Mouse (Mus musculus) left cerebral cortex, postnatal 4 days (tissue): Measurements from ENCODE around the gene Grap2. TPM values are rescaled to one million over a fixed set of nuclear protein-coding genes. Genes with fewer than 3 reads are reported as not detected.

ENCODE experiments used
- DNase-seq: peaks from one replicate; pipeline ENCODE4 v3.0.0-alpha.2; 2022
- intact Hi-C: fragments of 180-260 bp; cut with DNase I; formaldehyde crosslinking; loops from one replicate; pipeline ENCODE4 v1.15.1; 2025
- total RNA-seq, 2 experiments: library from RNA; stranded (reverse); gene quantifications; 2 replicates each; pipeline ENCODE4 v1.2.3; 2021

Gene Grap2
- total RNA-seq, 2 experiments from 2014 or later, result 0.32 to 0.34 TPM

DNA sequence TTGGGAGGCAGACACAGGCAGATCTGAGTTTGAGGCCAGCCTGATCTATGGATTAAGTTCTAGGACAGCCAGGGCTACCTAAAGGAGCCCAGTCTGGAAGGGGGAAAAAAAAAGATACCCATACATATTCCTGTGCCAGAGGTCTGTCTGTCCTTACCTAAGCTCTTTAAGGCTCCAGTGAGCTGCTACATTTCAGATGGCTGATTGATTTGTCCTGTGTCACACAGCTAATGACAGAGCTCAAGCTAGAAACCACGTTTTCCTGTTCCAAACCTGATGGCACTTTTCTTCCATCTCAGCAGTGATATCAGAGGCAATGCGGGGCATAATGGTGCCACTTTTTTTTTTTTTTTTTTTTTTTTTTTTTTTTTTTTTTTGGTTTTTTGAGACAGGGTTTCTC is 58.9 kb downstream of the Grap2 start:
- intact Hi-C loops, result no loop called here
- no peak for DNase-seq

- intact Hi-C loops, result no loop called here
- DNase-seq, result no peak
These were observed 60.0 kb downstream of the Grap2 start for GRCm38 (mm10) chr15:80632280-80632893.

DNA sequence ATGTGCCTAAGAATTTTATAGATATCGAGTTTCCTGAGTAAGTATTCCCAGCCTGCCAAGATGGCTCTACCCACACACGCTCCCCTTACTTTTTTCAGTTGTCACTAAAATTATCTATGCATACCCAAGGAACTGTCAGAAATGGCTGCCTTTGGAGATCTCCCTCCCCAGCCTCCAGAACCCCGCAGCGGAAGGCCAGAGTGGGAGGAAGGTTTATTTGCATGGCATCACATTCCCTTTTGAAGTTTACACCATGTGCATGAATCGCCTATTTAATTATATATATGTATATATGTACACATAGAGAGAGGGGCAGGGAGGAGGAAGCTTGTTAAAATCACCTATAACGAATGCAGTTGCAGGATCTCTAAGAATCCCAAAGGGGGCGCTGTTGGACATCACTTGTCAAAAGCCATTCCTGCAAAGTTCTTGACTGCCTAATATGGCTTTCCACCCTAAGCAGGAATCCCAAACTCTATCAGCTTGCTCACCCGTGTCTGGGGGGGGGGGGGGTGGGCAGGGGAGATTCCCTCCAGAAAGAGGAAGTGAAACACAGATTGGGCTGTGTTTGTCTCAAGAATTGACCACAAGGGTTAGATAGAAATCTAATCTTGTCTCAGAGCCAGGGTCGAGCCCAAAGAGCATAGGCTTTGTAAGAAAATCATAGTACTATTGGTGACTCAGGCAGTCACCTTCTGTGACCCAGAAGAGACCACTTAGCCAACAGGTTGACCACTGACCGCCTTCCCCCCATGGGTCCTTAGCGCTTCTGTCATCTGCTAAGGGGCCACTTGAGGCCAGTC is 62.2 kb downstream of the Grap2 start:
- DNase-seq, result no peak
- intact Hi-C loops, result no loop called here

GRCm38 (mm10) chr15:80636757-80637372 is 64.5 kb downstream of the Grap2 start:
- intact Hi-C loops, result no loop called here
- DNase-seq, result no peak

- intact Hi-C loops, result no loop called here
- no peak for DNase-seq
These were observed 66.8 kb downstream of the Grap2 start for GRCm38 (mm10) chr15:80639071-80639702.

DNA sequence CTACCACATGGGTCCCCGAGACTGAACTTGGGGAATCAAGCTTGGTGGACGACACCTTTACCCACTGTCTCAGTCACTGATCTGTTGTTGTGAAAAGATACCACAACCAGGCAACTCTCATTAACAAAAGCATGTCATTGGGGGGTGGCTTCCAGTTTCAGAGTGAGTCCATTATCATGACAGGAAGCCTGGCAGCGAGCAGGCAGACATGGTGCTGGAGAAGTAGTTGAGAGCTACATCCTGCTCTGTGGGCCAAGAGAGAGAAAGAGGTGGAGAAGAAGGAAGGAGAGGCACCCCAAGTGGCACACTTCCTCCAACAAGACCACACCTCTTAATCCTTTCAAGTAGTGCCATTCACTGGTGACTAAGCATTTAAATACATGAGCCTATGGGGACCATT is 67.5 kb downstream of the Grap2 start:
- DNase-seq, result no peak
- intact Hi-C loops, result loop anchor here (5.0 kb wide), 1 partner anchor 52 kb away; no protein-coding TSS in a partner anchor

DNA sequence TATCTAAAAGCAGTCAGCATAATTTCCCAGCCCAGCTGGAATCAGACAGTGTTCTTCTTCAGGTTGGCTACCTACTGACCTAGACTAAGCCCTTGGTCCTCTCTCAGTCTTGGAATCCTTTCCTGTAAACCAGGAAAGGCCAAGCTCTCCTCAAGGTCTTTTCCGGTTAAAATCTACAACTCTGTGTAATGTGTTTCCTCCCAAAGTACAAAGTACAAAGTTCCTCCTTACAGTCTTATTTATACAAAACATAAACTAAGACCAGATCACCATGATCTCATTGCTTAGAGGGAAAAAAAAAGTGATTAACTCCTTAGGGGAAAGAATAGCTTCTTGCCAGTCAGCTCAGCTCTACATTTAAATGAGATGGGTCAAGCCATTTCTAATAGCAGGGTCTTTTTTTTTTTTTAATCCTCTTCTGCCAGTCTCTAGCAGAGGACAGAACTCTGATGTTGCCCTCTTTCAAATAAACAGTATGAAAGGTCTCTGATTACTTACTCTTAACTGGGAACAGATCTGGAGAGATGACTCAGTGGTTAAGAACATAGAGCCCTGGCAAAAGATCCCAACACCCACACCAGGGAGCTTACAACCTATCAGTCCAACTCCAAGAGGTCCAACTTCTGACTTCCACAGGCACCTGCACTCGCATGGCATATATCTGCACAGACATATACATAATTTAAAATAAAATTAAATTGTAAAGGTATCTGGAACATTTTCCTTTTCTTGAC is 69.5 kb downstream of the Grap2 start:
- no peak for DNase-seq

DNA sequence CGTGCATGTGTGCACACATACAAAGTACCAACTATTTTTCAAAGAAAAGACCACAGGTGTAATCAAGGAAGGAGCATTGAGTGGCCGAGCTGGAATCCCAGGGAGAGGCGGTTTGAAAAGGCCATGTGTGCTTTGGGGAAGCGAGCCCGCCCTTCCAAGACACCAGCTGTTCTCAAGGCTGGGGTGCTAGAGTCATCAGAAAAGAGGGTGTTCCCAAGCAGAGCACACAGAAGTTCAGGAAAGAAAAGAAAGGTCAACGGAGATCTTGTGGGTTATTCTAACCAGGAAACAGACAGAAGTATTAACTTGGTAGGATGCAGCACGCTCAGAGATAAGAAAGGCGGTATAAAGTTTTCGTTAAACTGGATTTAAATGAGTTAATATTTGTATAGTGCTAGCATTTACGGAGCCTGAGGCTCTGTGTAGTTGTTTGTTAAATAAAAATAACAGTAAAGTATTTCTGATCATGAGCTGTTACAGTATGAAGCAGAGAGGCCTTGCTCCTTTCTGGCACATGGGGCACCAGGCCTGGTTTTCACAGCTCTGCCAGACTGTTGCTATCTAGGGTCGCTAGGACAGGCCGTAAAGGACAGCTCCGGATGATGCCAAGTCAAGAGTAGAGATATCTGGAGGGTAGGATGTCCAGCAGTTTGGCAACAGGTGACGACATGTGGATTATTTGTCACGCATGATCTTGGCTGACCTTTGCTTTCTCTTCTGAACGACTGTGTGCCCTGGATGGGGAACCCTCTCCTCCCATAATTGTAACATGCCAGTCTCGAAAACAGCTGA is 72.8 kb downstream of the Grap2 start:
- no peak for DNase-seq
- intact Hi-C loops, result no loop called here

More for the DNA sequence above, 69.5 kb downstream of the Grap2 start:
- intact Hi-C loops, result loop anchor here (5.0 kb wide), 1 partner anchor 50 kb away; no protein-coding TSS in a partner anchor

GRCm38 (mm10) chr15:80648977-80649606 is 76.7 kb downstream of the Grap2 start:
- DNase-seq, result no peak
- intact Hi-C loops, result no loop called here

GRCm38 (mm10) chr15:80650412-80650811 is 78.0 kb downstream of the Grap2 start:
- DNase-seq, result no peak
- intact Hi-C loops, result no loop called here

DNA sequence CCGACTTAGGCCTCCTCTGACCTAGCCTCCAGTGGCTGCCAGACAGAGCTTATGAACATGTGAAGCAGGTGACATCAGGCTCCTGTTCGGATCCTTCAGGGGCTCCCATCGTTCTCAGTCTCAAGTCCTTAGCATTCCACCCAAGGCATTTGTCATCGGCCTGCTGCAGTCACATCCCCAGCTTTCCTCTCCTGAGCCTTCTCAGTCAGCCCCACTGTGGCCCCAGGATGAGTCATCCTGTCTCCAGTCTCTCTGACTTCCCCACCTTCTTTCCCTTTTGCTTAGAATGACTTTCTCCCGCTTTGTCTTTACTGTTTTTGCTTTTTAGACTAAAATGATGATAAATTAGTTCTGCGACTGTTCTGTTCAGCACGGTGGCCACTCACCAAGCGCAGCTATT is 81.5 kb downstream of the Grap2 start:
- no peak for DNase-seq
- intact Hi-C loops, result no loop called here

GRCm38 (mm10) chr15:80658815-80659471 is 86.5 kb downstream of the Grap2 start:
- no peak for DNase-seq

GRCm38 (mm10) chr15:80660963-80661362 is 88.6 kb downstream of the Grap2 start:
- intact Hi-C loops, result no loop called here
- no peak for DNase-seq

More at GRCm38 (mm10) chr15:80658815-80659471, 86.5 kb downstream of the Grap2 start:
- intact Hi-C loops, result no loop called here

GRCm38 (mm10) chr15:80664444-80664843 is 92.0 kb downstream of the Grap2 start:
- no peak for DNase-seq

GRCm38 (mm10) chr15:80671295-80672252 is 99.2 kb downstream of the Grap2 start, which contains the start of gene Fam83f:
TSS of gene Fam83f (plus strand) at chr15:80671847.
- DNase-seq, result no peak
- intact Hi-C loops, result no loop called here

More at GRCm38 (mm10) chr15:80664444-80664843, 92.0 kb downstream of the Grap2 start:
- intact Hi-C loops, result no loop called here

DNA sequence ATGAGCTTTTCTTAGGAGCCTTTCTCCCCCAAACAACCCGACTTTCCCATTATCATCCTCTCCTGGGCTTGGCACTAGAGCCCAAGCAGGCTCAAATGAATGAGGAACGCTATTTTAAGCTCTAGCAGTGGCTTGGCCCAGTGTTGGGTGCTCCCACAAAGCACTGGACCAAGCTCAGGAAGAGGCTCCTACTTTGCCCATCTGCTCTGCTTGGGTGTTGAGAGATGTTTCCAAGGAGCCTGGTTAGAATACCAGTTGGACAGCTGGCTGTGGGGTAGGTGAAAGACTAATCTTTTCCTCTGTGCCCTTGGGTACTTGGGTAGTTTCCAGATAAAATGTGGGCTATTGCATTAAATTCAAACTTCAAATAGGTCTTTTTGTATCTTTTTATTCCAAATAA is 100.4 kb downstream of the Grap2 start:
- intact Hi-C loops, result no loop called here
- no peak for DNase-seq

DNA sequence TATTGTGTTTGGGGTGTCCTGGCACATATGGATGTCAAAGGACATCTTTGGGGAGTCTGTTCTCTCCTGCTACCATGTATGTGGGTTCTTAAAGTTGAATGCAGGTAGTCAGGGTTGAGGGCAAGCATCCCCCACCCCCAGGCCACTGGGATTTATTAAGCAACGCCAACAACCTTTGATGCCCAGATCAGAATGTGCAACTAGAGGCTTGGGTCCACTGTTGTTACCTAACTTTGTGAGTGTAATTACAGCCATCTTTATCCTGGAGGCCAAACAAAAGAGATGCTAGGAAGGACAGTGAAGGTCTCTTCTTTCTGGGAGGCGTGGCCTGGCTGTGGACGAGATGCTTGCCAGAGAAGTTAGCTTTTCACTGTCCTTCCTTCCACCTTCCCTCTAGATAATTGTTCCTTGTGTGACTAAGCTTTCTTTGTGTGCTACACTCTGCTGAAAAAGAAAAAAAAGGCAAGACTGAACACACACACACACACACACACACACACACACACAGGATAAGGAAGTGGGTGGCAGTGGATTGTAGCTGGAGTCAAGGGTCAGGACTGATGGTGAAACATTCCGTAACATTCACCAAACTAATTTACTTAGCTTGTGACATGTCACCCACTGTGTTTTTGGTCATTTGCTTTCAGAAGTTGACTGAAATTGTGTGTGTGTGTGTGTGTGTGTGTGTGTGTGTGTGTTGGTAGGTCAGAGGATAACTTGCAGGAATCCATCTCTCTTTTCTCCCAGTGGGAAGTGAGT is 101.1 kb downstream of the Grap2 start:
- intact Hi-C loops, result no loop called here
- DNase-seq, result no peak
